Mouse (Mus musculus): ENCODE results near the gene Ptprt.

DNA sequence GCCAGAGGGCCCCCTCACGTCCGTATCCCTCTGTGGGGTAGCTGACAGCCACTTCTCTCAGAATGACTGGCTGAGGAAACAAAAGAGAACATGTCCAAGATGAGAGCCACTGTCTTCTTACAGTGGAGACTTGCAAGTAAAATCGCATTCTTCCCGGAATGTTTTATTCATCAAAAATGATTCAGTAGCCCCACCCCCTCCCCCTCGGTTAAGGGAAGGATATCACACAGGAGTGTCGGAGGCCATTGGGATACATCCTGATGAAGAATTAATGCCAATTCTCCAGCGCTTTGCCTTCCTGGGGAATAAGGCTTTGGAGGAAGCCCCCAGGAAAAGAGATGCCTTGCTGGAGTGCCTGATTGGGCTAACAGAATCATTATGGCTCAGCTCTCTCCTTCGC is 37.1 kb upstream of the Ptprt start:
- TF ChIP-seq GATA1 (IDR thresholded peaks at IDR 0.05; ENCODE audit: borderline replicate concordance, low read length) (no peak), FLI1 (IDR thresholded peaks at IDR 0.05; ENCODE audit: low read length) (no peak)

All from megakaryocyte, embryonic 14.5 days (primary cell).